Mouse (Mus musculus) heart, postnatal 36 days (tissue): Measurements from ENCODE around the gene Nepn. TPM values are rescaled to one million over a fixed set of nuclear protein-coding genes. Genes with fewer than 3 reads are reported as not detected.

Experiments used
- total RNA-seq, 2 experiments: library from RNA; stranded (reverse); gene quantifications; 2 replicates each; pipeline ENCODE4 v1.2.3; 2021

The Nepn gene
- total RNA-seq, 2 experiments from 2014 or later = 0.53 to 0.65 TPM

Other genes with a start within 250 kb of the Nepn start
- gene Ros1, start 193.7 kb upstream of the Nepn start, total RNA-seq = under 1 TPM in 1 of 2 experiments, not detected in 1; 0.03 TPM
- gene Dcbld1, start 155.4 kb upstream of the Nepn start, total RNA-seq = 1 to 10 TPM; 3.7 to 3.8 TPM
- not detected for gene Gm26741, start 30.2 kb upstream of the Nepn start, total RNA-seq
- 10 to 100 TPM; 12.1 to 13.4 TPM for gene Gopc, start 6.8 kb upstream of the Nepn start, total RNA-seq
- 10 to 100 TPM; 28.9 to 33.6 TPM for gene Nus1, start 28.6 kb downstream of the Nepn start, total RNA-seq